Mouse (Mus musculus) ES-E14 (cell line): ENCODE results near the gene Ism2. TPM values are rescaled to one million over a fixed set of nuclear protein-coding genes. Genes with fewer than 3 reads are reported as not detected.

ENCODE experiments used
- DNase-seq: peaks from one replicate; pipeline ENCODE4 v3.0.0-alpha.2; 2013; ENCODE audit warnings: low read depth, low spot score
- H3K27ac ChIP-seq: 2 replicates; pipeline ENCODE4 v1.5.1; 2012; ENCODE audit warnings: low read depth, mild to moderate bottlenecking, low read length, moderate library complexity, mixed read lengths; ENCODE audit not compliant: poor library complexity, insufficient read depth, severe bottlenecking
- H3K36me3 ChIP-seq: 2 replicates; pipeline ENCODE4 v1.6.1; 2012; ENCODE audit warnings: mild to moderate bottlenecking, low read length, moderate library complexity, mixed read lengths; ENCODE audit not compliant: control insufficient read depth, poor library complexity, insufficient read depth, severe bottlenecking
- H3K4me1 ChIP-seq, 2 experiments: fragments of 150-350 bp in 1 of 2; sonication (generic) in 1 of 2; 2 replicates each; pipeline ENCODE4 v1.6.1; 2012; ENCODE audit warnings: low read length in 2 of 2, mild to moderate bottlenecking in 1 of 2, mixed read lengths in 1 of 2; ENCODE audit not compliant: control insufficient read depth in 2 of 2, insufficient read depth in 2 of 2, poor library complexity in 1 of 2
- H3K4me3 ChIP-seq, 2 experiments: fragments of 150-350 bp in 1 of 2; sonication (generic) in 1 of 2; 2 replicates each; pipeline ENCODE4 v1.5.1; 2012; ENCODE audit warnings: low read length in 2 of 2, low read depth in 1 of 2, mild to moderate bottlenecking in 1 of 2, mixed read lengths in 1 of 2; ENCODE audit not compliant: insufficient read depth in 1 of 2, poor library complexity in 1 of 2, severe bottlenecking in 1 of 2
- H3K9ac ChIP-seq: 2 replicates; pipeline ENCODE4 v1.6.1; 2012; ENCODE audit warnings: low read depth, mild to moderate bottlenecking, low read length, mixed read lengths; ENCODE audit not compliant: poor library complexity, insufficient read depth, severe bottlenecking
- H3K9me3 ChIP-seq: fragments of 150-350 bp; sonication (generic); 2 replicates; pipeline ENCODE4 v1.6.1; 2012; ENCODE audit warnings: low read depth, mild to moderate bottlenecking, low read length; ENCODE audit not compliant: control insufficient read depth, insufficient read depth
- CHD2 ChIP-seq: IDR thresholded peaks from 2 replicates; pipeline ENCODE4 v1.6.1; 2014; ENCODE audit warnings: mild to moderate bottlenecking, low read depth, low read length, inconsistent platforms
- HCFC1 ChIP-seq: IDR thresholded peaks from 2 replicates; pipeline ENCODE4 v1.6.1; 2012; ENCODE audit warnings: low read length, inconsistent platforms, borderline replicate concordance; ENCODE audit not compliant: insufficient read depth
- MAFK ChIP-seq: IDR thresholded peaks from 2 replicates; pipeline ENCODE4 v1.6.1; 2014; ENCODE audit warnings: mild to moderate bottlenecking, low read depth, low read length, inconsistent platforms; ENCODE audit not compliant: insufficient read depth
- ZC3H11A ChIP-seq: IDR thresholded peaks from 2 replicates; pipeline ENCODE4 v1.6.1; 2012; ENCODE audit warnings: low read depth, mild to moderate bottlenecking, inconsistent platforms, low read length, borderline replicate concordance
- ZNF384 ChIP-seq: IDR thresholded peaks from 2 replicates; pipeline ENCODE4 v1.6.1; 2012; ENCODE audit warnings: low read depth, low read length, inconsistent platforms
- in situ Hi-C, 2 experiments: fragments of 600-800 bp; cut with MboI; formaldehyde crosslinking; loops; one replicate each; pipeline ENCODE4 v1.15.1; 2025; ENCODE audit warnings: low sequenced_read_pairs in 2 of 2, inconsistent platforms in 1 of 2; ENCODE audit not compliant: unreplicated experiment in 2 of 2
- total RNA-seq: library from RNA; depleted of rRNA; stranded (reverse); fragments of 300-350 nt; gene quantifications from 2 replicates; pipeline ENCODE4 v1.2.3, GENCODE M21; 2012

Gene Ism2
- total RNA-seq, 1 experiment: 3.2 TPM

GRCm38 (mm10) chr12:87267682-87268081 lies 31.8 kb downstream of the Ism2 start:
- no peaks in the 10 kb centered on the region for H3K9me3 ChIP-seq
- no peak overlapping the region for H3K27ac ChIP-seq
- no peak for TF ChIP-seq CHD2
- TF ChIP-seq HCFC1: no peak
- TF ChIP-seq MAFK: no peak
- in situ Hi-C loops: no loop called here
- H3K36me3 ChIP-seq: peaks cover 37% of the 10 kb centered on the region
- H3K4me3 ChIP-seq: peak overlapping the region; percentile 89 to 93
- no peak for DNase-seq
- peak overlapping the region; percentile 62; the same call in 1 of the 2 replicates for H3K9ac ChIP-seq
- H3K4me1 ChIP-seq: peaks cover 0 to 3% of the 10 kb centered on the region in 2 experiments; a peak in 1 of 4 replicates

- TF ChIP-seq CHD2: no peak
- peaks cover 30% of the 10 kb centered on the region for H3K36me3 ChIP-seq
- H3K4me1 ChIP-seq: peaks cover 0 to 3% of the 10 kb centered on the region in 2 experiments; a peak in 1 of 4 replicates
- peak overlapping the region; percentile 89 to 93 for H3K4me3 ChIP-seq
- H3K9me3 ChIP-seq: no peaks in the 10 kb centered on the region
- DNase-seq: no peak
- peak overlapping the region; percentile 67 for H3K27ac ChIP-seq
- in situ Hi-C loops: no loop called here
- peak overlapping the region; percentile 94 for H3K9ac ChIP-seq
These were observed 32.5 kb downstream of the Ism2 start for GRCm38 (mm10) chr12:87266827-87267603.

GRCm38 (mm10) chr12:87266108-87266826 lies 33.2 kb downstream of the Ism2 start, which contains the start of the genes Vipas39 and Ahsa1:
Vipas39 (minus strand) TSS chr12:87266256.
Ahsa1 (plus strand) TSS chr12:87266479.
- no peaks in the 10 kb centered on the region for H3K9me3 ChIP-seq
- TF ChIP-seq MAFK (peak; percentile 56; the same call in 1 of the 2 replicates), CHD2 (no peak), HCFC1 (peak; percentile 97)
- peak within 1 kb of the TSS; percentile 94 for H3K9ac ChIP-seq
- peak within 1 kb of the TSS; percentile 89 to 93 for H3K4me3 ChIP-seq
- DNase-seq: peak; percentile 95
- H3K27ac ChIP-seq: peak within 1 kb of the TSS; percentile 67
- peaks cover 0 to 3% of the 10 kb centered on the region in 2 experiments; a peak in 1 of 4 replicates for H3K4me1 ChIP-seq
- in situ Hi-C loops: no loop called here
- peaks cover 31% of the 10 kb centered on the region for H3K36me3 ChIP-seq

- peaks cover 0 to 3% of the 10 kb centered on the region in 2 experiments; a peak in 1 of 4 replicates for H3K4me1 ChIP-seq
- peak overlapping the region; percentile 89 to 93 for H3K4me3 ChIP-seq
- in situ Hi-C loops: no loop called here
- H3K9ac ChIP-seq: peak overlapping the region; percentile 85
- TF ChIP-seq ZC3H11A (no peak), ZNF384 (no peak), CHD2 (no peak), MAFK (no peak), HCFC1 (no peak)
- no peak for DNase-seq
- peaks cover 24% of the 10 kb centered on the region for H3K36me3 ChIP-seq
- H3K27ac ChIP-seq: no peak overlapping the region
- no peaks in the 10 kb centered on the region for H3K9me3 ChIP-seq
These were observed 34.1 kb downstream of the Ism2 start for GRCm38 (mm10) chr12:87265444-87265843.
